Mouse (Mus musculus) liver, adult 2 months (tissue): ENCODE measurements at regions not wholly inside any gene's neighbourhood (a gene's known extent, or its start where the extent isn't known, plus 50 kb on each side); places are given as distances from the start of the nearest gene placed in this dataset.

Experiments used
- CTCF ChIP-seq: fragments of 200-500 bp; IDR thresholded peaks from 2 replicates; pipeline ENCODE4 v1.5.1; 2011; ENCODE audit warnings: low read depth, low read length, control low read depth
- POLR2A ChIP-seq: fragments of 200-500 bp; IDR thresholded peaks from 2 replicates; pipeline ENCODE4 v1.6.1; 2011; ENCODE audit warnings: low read length, control low read depth; ENCODE audit not compliant: insufficient read depth; ENCODE audit errors: extremely low read depth

- TF ChIP-seq POLR2A (no peak), CTCF (no peak)
Observed at GRCm38 (mm10) chr14:116806504-116806903, 118.6 kb upstream of the Gpc6 start.
